Mouse (Mus musculus) stomach, postnatal 0 days (tissue): ENCODE data around the gene Rfxank. TPM values are rescaled to one million over a fixed set of nuclear protein-coding genes. Genes with fewer than 3 reads are reported as not detected.

ENCODE experiments used
- ATAC-seq: fragments of 200-750 bp; cut with Nextera tagmentation; 2 replicates; pipeline ENCODE4 v1.8.0; 2017; ENCODE audit not compliant: low FRiP score, low TSS enrichment
- DNase-seq: peaks from one replicate; pipeline ENCODE4 v3.0.0-alpha.2; 2016; ENCODE audit warnings: low spot score
- H3K27ac ChIP-seq: fragments of 300-500 bp; sonication (generic); replicated peaks from 2 replicates; pipeline ENCODE4 v1.5.1; 2014; ENCODE audit warnings: mild to moderate bottlenecking, control low read depth
- H3K27me3 ChIP-seq: fragments of 300-500 bp; sonication (generic); 2 replicates; pipeline ENCODE4 v1.6.1; 2014; ENCODE audit warnings: low read length; ENCODE audit not compliant: control insufficient read depth, insufficient read depth
- H3K36me3 ChIP-seq: fragments of 300-500 bp; sonication (generic); 2 replicates; pipeline ENCODE4 v1.6.1; 2014; ENCODE audit warnings: low read length, mixed read lengths; ENCODE audit not compliant: control insufficient read depth, insufficient read depth
- H3K4me1 ChIP-seq: fragments of 300-500 bp; sonication (generic); replicated peaks from 2 replicates; pipeline ENCODE4 v1.6.1; 2014; ENCODE audit warnings: antibody characterized with exemption; ENCODE audit not compliant: control insufficient read depth, insufficient read depth
- H3K4me2 ChIP-seq: fragments of 300-500 bp; sonication (generic); replicated peaks from 2 replicates; pipeline ENCODE4 v1.6.1; 2014; ENCODE audit warnings: low read depth, mild to moderate bottlenecking, control low read depth, moderate library complexity
- H3K4me3 ChIP-seq: fragments of 300-500 bp; sonication (generic); 2 replicates; pipeline ENCODE4 v1.5.1; 2014; ENCODE audit warnings: low read depth, low read length, control low read depth
- H3K9ac ChIP-seq: fragments of 300-500 bp; sonication (generic); 2 replicates; pipeline ENCODE4 v1.6.1; 2014; ENCODE audit warnings: mild to moderate bottlenecking, low read length, control low read depth, mixed read lengths
- H3K9me3 ChIP-seq: fragments of 300-500 bp; sonication (generic); 2 replicates; pipeline ENCODE4 v1.6.1; 2016; ENCODE audit warnings: low read length; ENCODE audit not compliant: control insufficient read depth
- CTCF ChIP-seq: IDR thresholded peaks from 2 replicates; pipeline ENCODE4 v1.5.1; 2016; ENCODE audit warnings: antibody characterized with exemption, low read depth, mild to moderate bottlenecking, moderate library complexity
- EP300 ChIP-seq: optimal IDR thresholded peaks from 2 replicates; pipeline ENCODE3; 2016; ENCODE audit warnings: antibody characterized with exemption
- WGBS: fragments of 180-500 bp; shearing (Covaris S2); extraction: QIAGEN DNeasy Blood & Tissue Kit; methylation state at CpG from one replicate; pipeline ENCODE4 v1.1.7; 2014; 5-methylcytosine and 5-hydroxymethylcytosine counted together
- polyA plus RNA-seq: library from polyadenylated mRNA; unstranded; fragments of >200 nt; fragmentation: Nextera tagmentation; extraction: Ambion mirVana; gene quantifications from 2 replicates; pipeline ENCODE4 v1.2.1, GENCODE M21; 2015

Rfxank gene
- 8.9 and 9.8 TPM in 2 replicates for polyA plus RNA-seq

- TF ChIP-seq EP300 (no peak), CTCF (no peak; the same call in 1 of the 2 replicates)
- no peaks in the 10 kb centered on the region for H3K27me3 ChIP-seq
- WGBS = 1% methylated on average over 46 of the region's 46 CpGs
- peaks cover 2% of the 10 kb centered on the region for H3K36me3 ChIP-seq
- H3K9ac ChIP-seq = peak within 1 kb of the TSS; percentile 68
- no peaks in the 10 kb centered on the region for H3K9me3 ChIP-seq
- peak within 1 kb of the TSS; percentile 86 for H3K27ac ChIP-seq
- H3K4me1 ChIP-seq = peaks cover 2% of the 10 kb centered on the region; the same call in 1 of the 2 replicates
- peak; percentile 99 for DNase-seq
- H3K4me2 ChIP-seq = peak within 1 kb of the TSS; percentile 61
- peak within 1 kb of the TSS; percentile 59 for H3K4me3 ChIP-seq
- peak; percentile 97 for ATAC-seq
These were observed at the start of gene Rfxank, which contains the start of the genes Borcs8 and Mef2b for GRCm38 (mm10) chr8:70139026-70139857. Gene Rfxank, minus strand, starts transcription at chr8:70139154. Gene Borcs8, plus strand, starts transcription at chr8:70139499. Gene Mef2b, plus strand, starts transcription at chr8:70139711.

DNA sequence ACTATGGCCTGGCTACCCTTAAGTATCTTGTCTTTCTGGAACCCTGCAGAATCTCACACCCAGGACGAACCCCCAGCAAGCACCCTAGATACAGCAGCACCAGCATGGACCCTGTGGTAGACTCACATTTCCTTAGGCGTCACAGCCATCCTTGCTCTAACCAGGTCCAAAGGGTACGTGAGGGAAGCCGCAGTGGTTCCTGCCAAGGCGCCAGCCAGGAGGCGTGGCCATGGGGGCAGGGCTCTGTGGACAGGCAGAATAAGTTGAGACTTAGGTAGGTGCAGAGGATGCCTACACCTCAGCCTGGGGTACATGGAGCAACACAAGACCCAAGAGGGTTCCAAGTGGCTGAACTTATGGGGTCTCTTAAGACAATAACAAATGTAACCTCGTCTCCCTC is 49.8 kb upstream of the Rfxank start:
- DNase-seq (peak; percentile 83), ATAC-seq (peak; percentile 71)
- no peak overlapping the region for H3K4me2 ChIP-seq
- H3K9me3 ChIP-seq = no peaks in the 10 kb centered on the region
- 67% methylated on average over 7 of the region's 7 CpGs for WGBS
- H3K4me1 ChIP-seq = no peaks in the 10 kb centered on the region
- no peak for TF ChIP-seq EP300
- TF ChIP-seq CTCF = no peak
- no peak overlapping the region for H3K27ac ChIP-seq
- 0 out of 2 replicates have a peak, but pooled peaks cover 3% of the 10 kb centered on the region for H3K36me3 ChIP-seq
- no peak overlapping the region for H3K4me3 ChIP-seq
- H3K9ac ChIP-seq = no peak overlapping the region
- no peaks in the 10 kb centered on the region for H3K27me3 ChIP-seq

DNA sequence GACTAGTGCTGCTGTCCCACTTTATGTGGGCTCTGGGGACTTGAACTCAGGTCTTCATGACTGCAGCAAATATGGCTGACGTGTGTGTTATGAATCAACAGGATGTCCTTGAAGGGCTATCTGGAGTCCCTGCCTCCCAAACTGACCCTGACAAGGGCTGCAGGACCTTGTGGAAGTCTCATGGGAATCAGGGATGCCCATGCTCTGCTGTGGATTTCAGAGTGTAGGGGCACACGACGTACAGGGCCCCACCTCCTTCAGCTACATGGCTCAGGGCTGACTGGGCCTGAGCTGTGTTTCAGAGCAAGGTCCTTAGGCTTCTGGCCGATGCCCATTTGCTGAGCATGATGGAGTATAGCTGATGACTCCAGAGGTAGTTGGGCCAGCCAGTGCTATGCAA is 44.2 kb upstream of the Rfxank start:
- no peak overlapping the region for H3K4me2 ChIP-seq

GRCm38 (mm10) chr8:70181903-70182252 is 42.9 kb upstream of the Rfxank start:
- ATAC-seq = no peak
- Histone ChIP-seq H3K36me3 (peaks cover 10% of the 10 kb centered on the region), H3K9me3 (no peaks in the 10 kb centered on the region), H3K27ac (no peak overlapping the region), H3K9ac (no peak overlapping the region), H3K4me2 (no peak overlapping the region), H3K4me3 (no peak overlapping the region), H3K4me1 (no peaks in the 10 kb centered on the region), H3K27me3 (no peaks in the 10 kb centered on the region)
- no peak for TF ChIP-seq CTCF
- TF ChIP-seq EP300 = no peak
- WGBS = 64% methylated on average over 2 of the region's 2 CpGs
- DNase-seq = no peak

More for the DNA sequence above, 44.2 kb upstream of the Rfxank start:
- DNase-seq (no peak), ATAC-seq (no peak)
- H3K4me3 ChIP-seq = no peak overlapping the region
- H3K9me3 ChIP-seq = no peaks in the 10 kb centered on the region
- no peak overlapping the region for H3K9ac ChIP-seq
- H3K4me1 ChIP-seq = no peaks in the 10 kb centered on the region
- WGBS = 84% methylated on average over 4 of the region's 4 CpGs
- peaks cover 4% of the 10 kb centered on the region; the same call in 1 of the 2 replicates for H3K36me3 ChIP-seq
- H3K27me3 ChIP-seq = no peaks in the 10 kb centered on the region
- no peak overlapping the region for H3K27ac ChIP-seq
- TF ChIP-seq EP300 = no peak
- TF ChIP-seq CTCF = no peak

DNA sequence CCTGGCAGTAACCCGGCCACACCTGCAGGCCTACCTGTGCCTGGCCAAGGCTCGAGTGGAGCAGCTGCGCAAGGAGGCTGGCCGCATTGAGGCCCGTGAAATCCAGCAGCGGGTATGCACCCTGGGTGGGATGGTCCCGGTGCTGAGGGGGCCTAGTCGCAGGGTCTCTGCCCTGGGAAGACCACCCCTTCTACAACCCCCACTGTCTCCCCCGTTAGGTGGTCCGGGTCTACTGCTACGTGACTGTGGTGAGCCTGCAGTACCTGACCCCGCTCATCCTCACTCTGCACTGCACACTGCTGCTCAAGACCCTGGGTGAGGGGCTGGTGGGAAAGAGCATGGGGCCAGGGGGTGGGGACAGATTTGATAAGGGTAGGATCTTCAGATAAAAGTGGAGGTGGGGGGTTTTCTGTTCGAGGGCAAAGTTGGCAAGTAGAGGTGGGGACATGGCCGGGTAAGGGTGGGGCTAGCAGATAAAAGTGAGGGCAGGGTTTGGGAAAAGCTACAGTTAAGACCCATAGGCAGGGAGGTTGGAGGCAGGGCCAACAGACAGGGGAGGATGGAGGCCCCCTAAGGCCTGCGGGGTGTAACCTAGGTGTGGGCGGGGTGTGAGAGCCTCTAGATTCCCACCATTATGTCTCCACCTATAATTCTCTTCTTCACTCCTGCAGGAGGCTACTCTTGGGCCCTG is 42.4 kb upstream of the Rfxank start:
- Histone ChIP-seq H3K9me3 (no peaks in the 10 kb centered on the region), H3K4me2 (no peak overlapping the region), H3K4me3 (no peak overlapping the region), H3K27ac (no peak overlapping the region), H3K9ac (no peak overlapping the region; the same call in 1 of the 2 replicates), H3K27me3 (no peaks in the 10 kb centered on the region), H3K4me1 (no peaks in the 10 kb centered on the region), H3K36me3 (peaks cover 10% of the 10 kb centered on the region)
- no peak for ATAC-seq
- no peak for DNase-seq
- WGBS = 71% methylated on average over 16 of the region's 16 CpGs
- TF ChIP-seq EP300 = no peak
- no peak for TF ChIP-seq CTCF

- no peak overlapping the region for H3K9ac ChIP-seq
- no peaks in the 10 kb centered on the region for H3K27me3 ChIP-seq
- no peak overlapping the region for H3K27ac ChIP-seq
- no peak overlapping the region for H3K4me2 ChIP-seq
- no peak overlapping the region for H3K4me3 ChIP-seq
- DNase-seq (no peak), ATAC-seq (no peak)
- H3K9me3 ChIP-seq = no peaks in the 10 kb centered on the region
- no peak for TF ChIP-seq EP300
- TF ChIP-seq CTCF = peak; percentile 74
- peaks cover 10% of the 10 kb centered on the region for H3K36me3 ChIP-seq
- over 99% methylated on average over 4 of the region's 4 CpGs for WGBS
- H3K4me1 ChIP-seq = no peaks in the 10 kb centered on the region
These were observed 40.1 kb upstream of the Rfxank start for GRCm38 (mm10) chr8:70179082-70179481.
